Mouse (Mus musculus): Measurements from ENCODE around the gene Zfp771.

Zfp771 gene

GRCm38 (mm10) chr7:127273118-127273923 is 29.2 kb downstream of the Zfp771 start:
- in situ Hi-C loops (cut with MboI; ENCODE audit: unreplicated experiment in 2 of 2) = loop anchor here (5.0 to 25.0 kb wide), 2 partner anchors 34 to 214 kb away; partner anchors contain the start of gene Fbrs (in 1 of the 2)

GRCm38 (mm10) chr7:127273925-127274789 is 30.1 kb downstream of the Zfp771 start, which contains the start of gene Sephs2:
Sephs2 (minus strand) TSS chr7:127274055.
- in situ Hi-C loops (cut with MboI; ENCODE audit: unreplicated experiment in 2 of 2) = loop anchor here (5.0 to 25.0 kb wide), 2 partner anchors 33 to 213 kb away; partner anchors contain the start of gene Fbrs (in 1 of the 2)

GRCm38 (mm10) chr7:127276519-127276961 is 32.5 kb downstream of the Zfp771 start:
- in situ Hi-C loops (cut with MboI; ENCODE audit: unreplicated experiment in 2 of 2) = no loop called here

GRCm38 (mm10) chr7:127278311-127278710 is 34.2 kb downstream of the Zfp771 start:
- in situ Hi-C loops (cut with MboI; ENCODE audit: unreplicated experiment in 2 of 2) = no loop called here

GRCm38 (mm10) chr7:127280092-127280491 is 36.0 kb downstream of the Zfp771 start:
- in situ Hi-C loops (cut with MboI; ENCODE audit: unreplicated experiment in 2 of 2) = no loop called here

- in situ Hi-C loops (cut with MboI; ENCODE audit: unreplicated experiment in 2 of 2) = no loop called here
Observed at GRCm38 (mm10) chr7:127281114-127281513, 37.0 kb downstream of the Zfp771 start.

GRCm38 (mm10) chr7:127282190-127282589 is 38.1 kb downstream of the Zfp771 start:
- in situ Hi-C loops (cut with MboI; ENCODE audit: unreplicated experiment in 2 of 2) = no loop called here

GRCm38 (mm10) chr7:127285154-127285553 is 41.1 kb downstream of the Zfp771 start:
- in situ Hi-C loops (cut with MboI; ENCODE audit: unreplicated experiment in 2 of 2) = no loop called here

GRCm38 (mm10) chr7:127287940-127288339 is 43.9 kb downstream of the Zfp771 start:
- in situ Hi-C loops (cut with MboI; ENCODE audit: unreplicated experiment in 2 of 2) = no loop called here

- in situ Hi-C loops (cut with MboI; ENCODE audit: unreplicated experiment in 2 of 2) = no loop called here
Observed at GRCm38 (mm10) chr7:127289306-127289705, 45.2 kb downstream of the Zfp771 start.

GRCm38 (mm10) chr7:127290142-127290541 is 46.1 kb downstream of the Zfp771 start:
- in situ Hi-C loops (cut with MboI; ENCODE audit: unreplicated experiment in 2 of 2) = no loop called here

- in situ Hi-C loops (cut with MboI; ENCODE audit: unreplicated experiment in 2 of 2) = no loop called here
Observed at GRCm38 (mm10) chr7:127296098-127296497, 52.0 kb downstream of the Zfp771 start, which contains the start of gene Itgal. Itgal (plus strand) TSS chr7:127296260.

GRCm38 (mm10) chr7:127296786-127297555 is 52.9 kb downstream of the Zfp771 start:
- in situ Hi-C loops (cut with MboI; ENCODE audit: unreplicated experiment in 2 of 2) = no loop called here

GRCm38 (mm10) chr7:127297586-127298193 is 53.6 kb downstream of the Zfp771 start:
- in situ Hi-C loops (cut with MboI; ENCODE audit: unreplicated experiment in 2 of 2) = no loop called here
